Mouse (Mus musculus): Measurements from ENCODE around the gene Mfng. TPM values are rescaled to one million over a fixed set of nuclear protein-coding genes. Genes with fewer than 3 reads are reported as not detected.
A peak's percentile ranks its signal among the peaks of the same experiment; 100 is the strongest.

Gene Mfng
- total RNA-seq, 1 experiment, result 7.3 TPM

DNA sequence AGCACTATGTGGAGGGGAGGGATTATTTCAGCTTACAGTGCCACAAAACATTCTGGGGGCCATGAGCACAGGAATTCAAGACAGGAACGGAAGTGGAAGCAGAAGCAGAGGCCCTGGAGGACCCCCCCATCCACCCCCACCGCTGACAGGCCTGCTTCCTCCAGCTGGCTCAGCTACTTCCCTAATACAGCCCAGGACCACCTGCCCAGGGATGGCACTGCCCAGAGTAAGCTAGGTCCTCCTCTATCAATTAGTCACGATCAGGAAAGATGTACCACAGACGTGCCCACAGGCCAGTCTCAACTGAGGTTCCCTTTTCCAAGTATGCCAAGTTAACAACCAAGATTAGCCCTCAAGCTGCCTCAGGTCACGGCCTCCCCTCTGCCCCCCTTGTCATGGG is 19.1 kb downstream of the Mfng start:
- H3K36me3 ChIP-seq (ENCODE audit: control insufficient read depth, insufficient read depth, low read length, poor library complexity, severe bottlenecking), result no peaks in the 10 kb centered on the region
- in situ Hi-C loops (cut with MboI; ENCODE audit: low sequenced_read_pairs in 2 of 2, unreplicated experiment in 2 of 2), result no loop called here

GRCm38 (mm10) chr15:78752991-78753390 is 20.3 kb downstream of the Mfng start:
- Histone ChIP-seq H3K9me3 (ENCODE audit: control insufficient read depth, insufficient read depth, low read depth, low read length) (no peaks in the 10 kb centered on the region), H3K9ac (ENCODE audit: insufficient read depth, low read depth, low read length, poor library complexity, severe bottlenecking) (no peak overlapping the region), H3K4me3 (ENCODE audit: insufficient read depth in 1 of 2, low read depth in 1 of 2, low read length in 2 of 2, poor library complexity in 1 of 2, severe bottlenecking in 1 of 2) (no peak overlapping the region), H3K36me3 (ENCODE audit: control insufficient read depth, insufficient read depth, low read length, poor library complexity, severe bottlenecking) (no peaks in the 10 kb centered on the region), H3K27ac (ENCODE audit: insufficient read depth, low read depth, low read length, poor library complexity, severe bottlenecking) (no peak overlapping the region), H3K4me1 (ENCODE audit: control insufficient read depth in 2 of 2, insufficient read depth in 2 of 2, low read length in 2 of 2, poor library complexity in 1 of 2) (peaks cover 0 to 13% of the 10 kb centered on the region in 2 experiments; a peak in 1 of 4 replicates)
- peak; percentile 29 for DNase-seq (ENCODE audit: low read depth, low spot score)
- TF ChIP-seq ZNF384 (IDR thresholded peaks at IDR 0.05; ENCODE audit: low read depth, low read length) (no peak), ZC3H11A (IDR thresholded peaks at IDR 0.05; ENCODE audit: borderline replicate concordance, low read depth, low read length) (no peak), CHD2 (IDR thresholded peaks at IDR 0.05; ENCODE audit: low read depth, low read length) (no peak), MAFK (IDR thresholded peaks at IDR 0.05; ENCODE audit: insufficient read depth, low read depth, low read length) (no peak)
- in situ Hi-C loops (cut with MboI; ENCODE audit: low sequenced_read_pairs in 2 of 2, unreplicated experiment in 2 of 2), result no loop called here

More for the DNA sequence above, 19.1 kb downstream of the Mfng start:
- H3K4me3 ChIP-seq (ENCODE audit: insufficient read depth in 1 of 2, low read depth in 1 of 2, low read length in 2 of 2, poor library complexity in 1 of 2, severe bottlenecking in 1 of 2), result no peak overlapping the region
- DNase-seq (ENCODE audit: low read depth, low spot score), result no peak
- H3K9ac ChIP-seq (ENCODE audit: insufficient read depth, low read depth, low read length, poor library complexity, severe bottlenecking), result no peak overlapping the region
- no peaks in the 10 kb centered on the region for H3K9me3 ChIP-seq (ENCODE audit: control insufficient read depth, insufficient read depth, low read depth, low read length)
- no peak overlapping the region for H3K27ac ChIP-seq (ENCODE audit: insufficient read depth, low read depth, low read length, poor library complexity, severe bottlenecking)
- H3K4me1 ChIP-seq (ENCODE audit: control insufficient read depth in 2 of 2, insufficient read depth in 2 of 2, low read length in 2 of 2, poor library complexity in 1 of 2), result peaks cover 0 to 8% of the 10 kb centered on the region in 2 experiments; a peak in 1 of 4 replicates
- TF ChIP-seq MAFK (IDR thresholded peaks at IDR 0.05; ENCODE audit: insufficient read depth, low read depth, low read length) (no peak), HCFC1 (IDR thresholded peaks at IDR 0.05; ENCODE audit: borderline replicate concordance, insufficient read depth, low read length) (no peak), CHD2 (IDR thresholded peaks at IDR 0.05; ENCODE audit: low read depth, low read length) (no peak), ZC3H11A (IDR thresholded peaks at IDR 0.05; ENCODE audit: borderline replicate concordance, low read depth, low read length) (no peak), ZNF384 (IDR thresholded peaks at IDR 0.05; ENCODE audit: low read depth, low read length) (no peak)

GRCm38 (mm10) chr15:78750608-78751350 is 22.5 kb downstream of the Mfng start:
- H3K4me1 ChIP-seq (ENCODE audit: control insufficient read depth in 2 of 2, insufficient read depth in 2 of 2, low read length in 2 of 2, poor library complexity in 1 of 2), result peaks cover 0 to 13% of the 10 kb centered on the region in 2 experiments; a peak in 1 of 4 replicates
- no peak overlapping the region for H3K9ac ChIP-seq (ENCODE audit: insufficient read depth, low read depth, low read length, poor library complexity, severe bottlenecking)
- in situ Hi-C loops (cut with MboI; ENCODE audit: low sequenced_read_pairs in 2 of 2, unreplicated experiment in 2 of 2), result no loop called here
- H3K27ac ChIP-seq (ENCODE audit: insufficient read depth, low read depth, low read length, poor library complexity, severe bottlenecking), result no peak overlapping the region
- DNase-seq (ENCODE audit: low read depth, low spot score), result no peak
- TF ChIP-seq CHD2 (IDR thresholded peaks at IDR 0.05; ENCODE audit: low read depth, low read length) (no peak), HCFC1 (IDR thresholded peaks at IDR 0.05; ENCODE audit: borderline replicate concordance, insufficient read depth, low read length) (no peak), MAFK (IDR thresholded peaks at IDR 0.05; ENCODE audit: insufficient read depth, low read depth, low read length) (no peak), ZC3H11A (IDR thresholded peaks at IDR 0.05; ENCODE audit: borderline replicate concordance, low read depth, low read length) (no peak), ZNF384 (IDR thresholded peaks at IDR 0.05; ENCODE audit: low read depth, low read length) (no peak)
- no peaks in the 10 kb centered on the region for H3K36me3 ChIP-seq (ENCODE audit: control insufficient read depth, insufficient read depth, low read length, poor library complexity, severe bottlenecking)
- H3K4me3 ChIP-seq (ENCODE audit: insufficient read depth in 1 of 2, low read depth in 1 of 2, low read length in 2 of 2, poor library complexity in 1 of 2, severe bottlenecking in 1 of 2), result no peak overlapping the region
- H3K9me3 ChIP-seq (ENCODE audit: control insufficient read depth, insufficient read depth, low read depth, low read length), result no peaks in the 10 kb centered on the region

DNA sequence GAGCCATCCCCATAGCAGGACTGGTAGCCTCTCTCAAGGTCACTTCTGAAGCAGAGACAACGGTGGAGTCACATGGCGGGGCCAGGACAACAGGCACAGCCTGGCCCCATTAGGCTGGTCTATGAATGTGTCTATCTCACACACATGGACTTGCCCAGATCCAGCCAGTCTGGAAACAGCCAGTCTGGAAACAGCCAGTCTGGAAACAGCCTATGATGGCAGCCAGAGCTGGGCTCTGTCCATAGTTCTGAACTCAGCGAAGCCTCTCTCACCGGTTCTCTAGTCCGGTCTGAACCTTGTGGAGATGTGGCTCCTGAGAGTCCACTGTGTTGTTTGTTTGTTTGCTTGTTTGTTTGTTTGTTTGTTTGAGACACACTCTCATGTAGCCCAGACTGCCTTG is 23.4 kb downstream of the Mfng start:
- in situ Hi-C loops (cut with MboI; ENCODE audit: low sequenced_read_pairs in 2 of 2, unreplicated experiment in 2 of 2), result loop anchor here in 1 of 2 experiments (10.0 kb wide), 1 partner anchor 125 kb away; no protein-coding TSS in a partner anchor
- Histone ChIP-seq H3K9me3 (ENCODE audit: control insufficient read depth, insufficient read depth, low read depth, low read length) (no peaks in the 10 kb centered on the region), H3K36me3 (ENCODE audit: control insufficient read depth, insufficient read depth, low read length, poor library complexity, severe bottlenecking) (no peaks in the 10 kb centered on the region), H3K4me1 (ENCODE audit: control insufficient read depth in 2 of 2, insufficient read depth in 2 of 2, low read length in 2 of 2, poor library complexity in 1 of 2) (peaks cover 0 to 13% of the 10 kb centered on the region in 2 experiments; a peak in 1 of 4 replicates), H3K27ac (ENCODE audit: insufficient read depth, low read depth, low read length, poor library complexity, severe bottlenecking) (no peak overlapping the region), H3K4me3 (ENCODE audit: insufficient read depth in 1 of 2, low read depth in 1 of 2, low read length in 2 of 2, poor library complexity in 1 of 2, severe bottlenecking in 1 of 2) (no peak overlapping the region), H3K9ac (ENCODE audit: insufficient read depth, low read depth, low read length, poor library complexity, severe bottlenecking) (no peak overlapping the region)
- DNase-seq (ENCODE audit: low read depth, low spot score), result peak; percentile 69
- TF ChIP-seq ZC3H11A (IDR thresholded peaks at IDR 0.05; ENCODE audit: borderline replicate concordance, low read depth, low read length) (no peak), ZNF384 (IDR thresholded peaks at IDR 0.05; ENCODE audit: low read depth, low read length) (no peak), MAFK (IDR thresholded peaks at IDR 0.05; ENCODE audit: insufficient read depth, low read depth, low read length) (no peak), CHD2 (IDR thresholded peaks at IDR 0.05; ENCODE audit: low read depth, low read length) (no peak), HCFC1 (IDR thresholded peaks at IDR 0.05; ENCODE audit: borderline replicate concordance, insufficient read depth, low read length) (no peak)

Data from ES-E14 (cell line).